Mouse (Mus musculus) neural tube, embryonic 15.5 days (tissue): Measurements from ENCODE around the gene Irf2bp1. TPM values are rescaled to one million over a fixed set of nuclear protein-coding genes. Genes with fewer than 3 reads are reported as not detected.

ENCODE experiments used
- ATAC-seq: fragments of 200-750 bp; cut with Nextera tagmentation; 2 replicates; pipeline ENCODE4 v1.8.0; 2017; ENCODE audit warnings: mild to moderate bottlenecking, moderate TSS enrichment, moderate library complexity; ENCODE audit not compliant: low FRiP score
- H3K27ac ChIP-seq: fragments of 300-500 bp; sonication (generic); replicated peaks from 2 replicates; pipeline ENCODE4 v1.5.1; 2015; ENCODE audit warnings: mild to moderate bottlenecking, inconsistent platforms
- H3K27me3 ChIP-seq: fragments of 300-500 bp; sonication (generic); replicated peaks from 2 replicates; pipeline ENCODE4 v1.6.1; 2015; ENCODE audit warnings: inconsistent platforms
- H3K36me3 ChIP-seq: fragments of 300-500 bp; sonication (generic); 2 replicates; pipeline ENCODE4 v1.6.1; 2015; ENCODE audit warnings: inconsistent platforms
- H3K4me1 ChIP-seq: fragments of 300-500 bp; sonication (generic); 2 replicates; pipeline ENCODE4 v1.6.1; 2015; ENCODE audit warnings: inconsistent platforms
- H3K4me2 ChIP-seq: fragments of 300-500 bp; sonication (generic); 2 replicates; pipeline ENCODE4 v1.6.1; 2015; ENCODE audit warnings: inconsistent platforms, mild to moderate bottlenecking, moderate library complexity
- H3K4me3 ChIP-seq: fragments of 300-500 bp; sonication (generic); replicated peaks from 2 replicates; pipeline ENCODE4 v1.5.1; 2015; ENCODE audit warnings: mild to moderate bottlenecking, inconsistent platforms
- H3K9ac ChIP-seq: fragments of 300-500 bp; sonication (generic); replicated peaks from 2 replicates; pipeline ENCODE4 v1.6.1; 2015; ENCODE audit warnings: mild to moderate bottlenecking, inconsistent platforms
- H3K9me3 ChIP-seq: fragments of 300-500 bp; sonication (generic); replicated peaks from 2 replicates; pipeline ENCODE4 v1.6.1; 2016; ENCODE audit warnings: inconsistent platforms
- WGBS: fragments of 180-500 bp; shearing (Covaris S2); methylation state at CpG from one replicate; pipeline ENCODE4 v1.1.7; 2015; ENCODE audit warnings: mixed read lengths; 5-methylcytosine and 5-hydroxymethylcytosine counted together
- polyA plus RNA-seq: library from polyadenylated mRNA; unstranded; fragments of >200 nt; fragmentation: Nextera tagmentation; extraction: Ambion mirVana; gene quantifications from 2 replicates; pipeline ENCODE4 v1.2.1, GENCODE M21; 2015

Gene Irf2bp1
- polyA plus RNA-seq, 1 experiment from 2014 or later: 28.4 TPM

DNA sequence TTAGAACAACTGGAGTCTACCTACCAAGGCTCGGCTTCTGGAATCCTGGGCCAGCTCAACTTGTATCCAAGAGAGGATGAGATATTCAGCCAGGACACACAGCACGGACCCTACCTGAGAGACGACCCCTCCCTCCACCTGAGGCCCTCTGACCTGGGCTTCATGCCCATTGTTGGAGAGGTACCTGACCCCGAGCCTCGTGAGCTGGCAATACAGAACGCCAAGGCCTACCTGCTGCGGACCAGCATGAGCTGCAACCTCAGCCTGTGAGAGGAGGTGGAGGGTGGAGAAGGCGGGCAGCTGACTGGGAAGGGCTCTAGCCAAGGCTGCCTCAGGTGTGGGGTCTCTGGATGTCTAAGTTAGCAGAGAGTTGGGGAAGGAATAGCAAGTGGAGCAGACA lies 51.3 kb downstream of the Irf2bp1 start:
- WGBS: 97% methylated on average over 8 of the region's 8 CpGs
- H3K27ac ChIP-seq: no peak overlapping the region
- H3K4me1 ChIP-seq: peaks cover 15% of the 10 kb centered on the region
- ATAC-seq: no peak
- no peak overlapping the region for H3K4me2 ChIP-seq
- no peak overlapping the region for H3K9ac ChIP-seq
- no peaks in the 10 kb centered on the region for H3K27me3 ChIP-seq
- no peaks in the 10 kb centered on the region for H3K9me3 ChIP-seq
- H3K36me3 ChIP-seq: peaks cover 28% of the 10 kb centered on the region
- H3K4me3 ChIP-seq: no peak overlapping the region

Other genes with a start within 250 kb of the Irf2bp1 start
- gene Psg19, start 205.5 kb upstream of the Irf2bp1 start, polyA plus RNA-seq: not detected in 2 replicates
- gene Psg17, start 182.4 kb upstream of the Irf2bp1 start, polyA plus RNA-seq: 0.14 TPM in 1 of 2 replicates, not detected in the other
- 0.51 and 0.70 TPM in 2 replicates for gene Mill2, start 164.1 kb upstream of the Irf2bp1 start, polyA plus RNA-seq
- gene Pglyrp1, start 132.7 kb upstream of the Irf2bp1 start, polyA plus RNA-seq: 19.2 and 26.6 TPM in 2 replicates
- gene Ccdc61, start 93.6 kb upstream of the Irf2bp1 start, polyA plus RNA-seq: 29.9 and 31.9 TPM in 2 replicates
- 9.4 and 10.6 TPM in 2 replicates for gene Nova2, start 78.2 kb upstream of the Irf2bp1 start, polyA plus RNA-seq
- gene Nanos2, start 16.6 kb upstream of the Irf2bp1 start, polyA plus RNA-seq: 0.84 and 0.93 TPM in 2 replicates
- 7.6 and 8.0 TPM in 2 replicates for gene Mypop, start 12.8 kb upstream of the Irf2bp1 start, polyA plus RNA-seq
- gene Foxa3, start 19.5 kb downstream of the Irf2bp1 start, polyA plus RNA-seq: 0.31 and 1.3 TPM in 2 replicates
- gene Sympk, start 20.3 kb downstream of the Irf2bp1 start, polyA plus RNA-seq: 26.4 and 28.3 TPM in 2 replicates
- gene Rsph6a, start 50.6 kb downstream of the Irf2bp1 start, polyA plus RNA-seq: 0.24 TPM in 1 of 2 replicates, not detected in the other
- gene Dmwd, start 72.2 kb downstream of the Irf2bp1 start, polyA plus RNA-seq: 30.3 and 35.8 TPM in 2 replicates
- 10.0 and 14.9 TPM in 2 replicates for gene Dmpk, start 79.8 kb downstream of the Irf2bp1 start, polyA plus RNA-seq
- 1.8 and 3.1 TPM in 2 replicates for gene Six5, start 90.5 kb downstream of the Irf2bp1 start, polyA plus RNA-seq
- 7.5 and 8.2 TPM in 2 replicates for gene Gm4969, start 114.3 kb downstream of the Irf2bp1 start, polyA plus RNA-seq
- 15.5 and 17.0 TPM in 2 replicates for gene Fbxo46, start 115.8 kb downstream of the Irf2bp1 start, polyA plus RNA-seq
- gene Qpctl, start 145.2 kb downstream of the Irf2bp1 start, polyA plus RNA-seq: 21.7 and 24.5 TPM in 2 replicates
- gene Snrpd2, start 145.7 kb downstream of the Irf2bp1 start, polyA plus RNA-seq: 122 and 124 TPM in 2 replicates
- 1.2 and 2.1 TPM in 2 replicates for gene Gipr, start 162.1 kb downstream of the Irf2bp1 start, polyA plus RNA-seq
- 11.6 and 13.3 TPM in 2 replicates for gene Eml2, start 172.4 kb downstream of the Irf2bp1 start, polyA plus RNA-seq
- gene Gpr4, start 208.5 kb downstream of the Irf2bp1 start, polyA plus RNA-seq: 3.1 and 3.3 TPM in 2 replicates
- 37.8 and 37.9 TPM in 2 replicates for gene Opa3, start 224.3 kb downstream of the Irf2bp1 start, polyA plus RNA-seq